Mouse (Mus musculus) cortical plate, adult 2 months (tissue): Measurements from ENCODE around the gene Lat.

Experiments used
- CTCF ChIP-seq: fragments of 200-500 bp; IDR thresholded peaks from 2 replicates; pipeline ENCODE4 v1.5.1; 2011; ENCODE audit warnings: mild to moderate bottlenecking, control low read depth, low read length; ENCODE audit not compliant: insufficient read depth; ENCODE audit errors: extremely low read depth
- POLR2A ChIP-seq: fragments of 200-500 bp; IDR thresholded peaks from 2 replicates; pipeline ENCODE4 v1.6.1; 2011; ENCODE audit warnings: mild to moderate bottlenecking, low read length, control low read depth; ENCODE audit not compliant: insufficient read depth; ENCODE audit errors: extremely low read depth

- TF ChIP-seq POLR2A (no peak), CTCF (no peak)
Observed at GRCm38 (mm10) chr7:126345969-126346368, 23.4 kb downstream of the Lat start.
